Mouse (Mus musculus) limb, embryonic 11.5 days (tissue): ENCODE results near the gene Topbp1. TPM values are rescaled to one million over a fixed set of nuclear protein-coding genes. Genes with fewer than 3 reads are reported as not detected.

Experiments used
- ATAC-seq: fragments of 200-750 bp; cut with Nextera tagmentation; 2 replicates; pipeline ENCODE4 v1.8.0; 2017; ENCODE audit warnings: low read depth; ENCODE audit not compliant: insufficient number of reproducible peaks, low FRiP score, low TSS enrichment
- DNase-seq: peaks from one replicate; pipeline ENCODE4 v3.0.0-alpha.2; 2015; ENCODE audit warnings: low spot score
- H3K27ac ChIP-seq: fragments of 300-500 bp; sonication (generic); replicated peaks from 2 replicates; pipeline ENCODE4 v1.5.1; 2014; ENCODE audit warnings: low read depth, mild to moderate bottlenecking, low read length
- H3K27me3 ChIP-seq: fragments of 300-500 bp; sonication (generic); 2 replicates; pipeline ENCODE4 v1.6.1; 2014; ENCODE audit warnings: mild to moderate bottlenecking, low read length, mixed read lengths; ENCODE audit not compliant: control insufficient read depth, insufficient read depth
- H3K36me3 ChIP-seq: fragments of 300-500 bp; sonication (generic); 2 replicates; pipeline ENCODE4 v1.6.1; 2014; ENCODE audit warnings: mild to moderate bottlenecking, low read length, moderate library complexity, mixed read lengths; ENCODE audit not compliant: control insufficient read depth, insufficient read depth
- H3K4me1 ChIP-seq: fragments of 300-500 bp; sonication (generic); 2 replicates; pipeline ENCODE4 v1.6.1; 2014; ENCODE audit warnings: low read length, mixed read lengths; ENCODE audit not compliant: control insufficient read depth, insufficient read depth
- H3K4me2 ChIP-seq: fragments of 300-500 bp; sonication (generic); 2 replicates; pipeline ENCODE4 v1.6.1; 2014; ENCODE audit warnings: low read depth, mild to moderate bottlenecking, moderate library complexity; ENCODE audit not compliant: severe bottlenecking
- H3K4me3 ChIP-seq: fragments of 300-500 bp; sonication (generic); 2 replicates; pipeline ENCODE4 v1.5.1; 2014; ENCODE audit warnings: low read depth, low read length
- H3K9ac ChIP-seq: fragments of 300-500 bp; sonication (generic); 2 replicates; pipeline ENCODE4 v1.6.1; 2014; ENCODE audit warnings: mild to moderate bottlenecking, low read length
- H3K9me3 ChIP-seq: fragments of 300-500 bp; sonication (generic); 2 replicates; pipeline ENCODE4 v1.6.1; 2016; ENCODE audit warnings: low read length; ENCODE audit not compliant: control insufficient read depth
- WGBS: fragments of 180-500 bp; shearing (Covaris S2); extraction: QIAGEN DNeasy Blood & Tissue Kit; methylation state at CpG from one replicate; pipeline ENCODE4 v1.1.7; 2014; 5-methylcytosine and 5-hydroxymethylcytosine counted together
- polyA plus RNA-seq: library from polyadenylated mRNA; unstranded; fragments of >200 nt; fragmentation: Nextera tagmentation; extraction: Ambion mirVana; gene quantifications from 2 replicates; pipeline ENCODE4 v1.2.1, GENCODE M21; 2014

Gene Topbp1
- polyA plus RNA-seq, 1 experiment from 2014 or later: 83.1 TPM

- no peak for DNase-seq
- 88% methylated on average over 4 of the region's 4 CpGs for WGBS
These were observed 64.9 kb downstream of the Topbp1 start for GRCm38 (mm10) chr9:103369951-103370350.

GRCm38 (mm10) chr9:103372271-103373010, 67.4 kb downstream of the Topbp1 start:
- Histone ChIP-seq H3K4me2 (no peak overlapping the region), H3K9me3 (no peaks in the 10 kb centered on the region), H3K27me3 (no peaks in the 10 kb centered on the region), H3K4me3 (no peak overlapping the region), H3K27ac (no peak overlapping the region), H3K9ac (no peak overlapping the region), H3K36me3 (no peaks in the 10 kb centered on the region), H3K4me1 (no peaks in the 10 kb centered on the region)
- no peak for DNase-seq
- WGBS: 74% methylated on average over 5 of the region's 5 CpGs
- no peak for ATAC-seq

More at GRCm38 (mm10) chr9:103369951-103370350, 64.9 kb downstream of the Topbp1 start:
- no peaks in the 10 kb centered on the region for H3K36me3 ChIP-seq
- H3K9ac ChIP-seq: no peak overlapping the region
- H3K27me3 ChIP-seq: no peaks in the 10 kb centered on the region
- H3K4me1 ChIP-seq: peaks cover 6% of the 10 kb centered on the region; the same call in 1 of the 2 replicates
- H3K4me2 ChIP-seq: no peak overlapping the region
- no peak overlapping the region for H3K27ac ChIP-seq
- no peak for ATAC-seq
- no peaks in the 10 kb centered on the region for H3K9me3 ChIP-seq
- H3K4me3 ChIP-seq: no peak overlapping the region

GRCm38 (mm10) chr9:103376346-103377320, 71.6 kb downstream of the Topbp1 start:
- H3K27me3 ChIP-seq: no peaks in the 10 kb centered on the region
- DNase-seq (no peak), ATAC-seq (no peak)
- no peak overlapping the region; the same call in 1 of the 2 replicates for H3K27ac ChIP-seq
- no peak overlapping the region for H3K9ac ChIP-seq
- WGBS: 67% methylated on average over 7 of the region's 7 CpGs
- H3K9me3 ChIP-seq: no peaks in the 10 kb centered on the region
- H3K36me3 ChIP-seq: no peaks in the 10 kb centered on the region
- no peaks in the 10 kb centered on the region for H3K4me1 ChIP-seq
- no peak overlapping the region for H3K4me3 ChIP-seq
- no peak overlapping the region for H3K4me2 ChIP-seq

GRCm38 (mm10) chr9:103378686-103379085, 73.7 kb downstream of the Topbp1 start:
- DNase-seq (no peak), ATAC-seq (0 out of 2 replicates have a peak, but pooled peaks have one; percentile 24)
- no peaks in the 10 kb centered on the region for H3K9me3 ChIP-seq
- no peaks in the 10 kb centered on the region for H3K27me3 ChIP-seq
- WGBS: 60% methylated on average over 10 of the region's 10 CpGs
- no peak overlapping the region for H3K4me2 ChIP-seq
- no peak overlapping the region for H3K9ac ChIP-seq
- H3K4me1 ChIP-seq: no peaks in the 10 kb centered on the region
- no peak overlapping the region for H3K4me3 ChIP-seq
- H3K36me3 ChIP-seq: no peaks in the 10 kb centered on the region
- H3K27ac ChIP-seq: no peak overlapping the region

GRCm38 (mm10) chr9:103379199-103379598, 74.2 kb downstream of the Topbp1 start:
- Histone ChIP-seq H3K4me3 (no peak overlapping the region), H3K9ac (no peak overlapping the region), H3K9me3 (no peaks in the 10 kb centered on the region), H3K4me2 (no peak overlapping the region), H3K4me1 (no peaks in the 10 kb centered on the region), H3K36me3 (no peaks in the 10 kb centered on the region), H3K27ac (no peak overlapping the region), H3K27me3 (no peaks in the 10 kb centered on the region)
- DNase-seq (no peak), ATAC-seq (no peak)
- WGBS: 64% methylated on average over 9 of the region's 9 CpGs

GRCm38 (mm10) chr9:103380566-103380965, 75.6 kb downstream of the Topbp1 start:
- Histone ChIP-seq H3K4me2 (no peak overlapping the region), H3K27me3 (no peaks in the 10 kb centered on the region), H3K4me3 (no peak overlapping the region), H3K9me3 (no peaks in the 10 kb centered on the region), H3K27ac (no peak overlapping the region), H3K4me1 (no peaks in the 10 kb centered on the region), H3K9ac (no peak overlapping the region), H3K36me3 (no peaks in the 10 kb centered on the region)
- ATAC-seq: no peak
- 95% methylated on average over 4 of the region's 4 CpGs for WGBS
- DNase-seq: no peak

- no peaks in the 10 kb centered on the region for H3K36me3 ChIP-seq
- no peaks in the 10 kb centered on the region for H3K27me3 ChIP-seq
- DNase-seq (no peak), ATAC-seq (no peak)
- H3K27ac ChIP-seq: no peak overlapping the region
- no peak overlapping the region for H3K9ac ChIP-seq
- H3K4me3 ChIP-seq: no peak overlapping the region
- no peak overlapping the region for H3K4me2 ChIP-seq
- no peaks in the 10 kb centered on the region for H3K9me3 ChIP-seq
- 57% methylated on average over 6 of the region's 6 CpGs for WGBS
- peaks cover 10% of the 10 kb centered on the region for H3K4me1 ChIP-seq
These were observed 78.0 kb downstream of the Topbp1 start for GRCm38 (mm10) chr9:103382989-103383388.

GRCm38 (mm10) chr9:103383576-103383975, 78.6 kb downstream of the Topbp1 start:
- Histone ChIP-seq H3K27ac (no peak overlapping the region), H3K36me3 (no peaks in the 10 kb centered on the region), H3K4me3 (no peak overlapping the region), H3K9ac (no peak overlapping the region), H3K4me2 (no peak overlapping the region), H3K4me1 (peaks cover 10% of the 10 kb centered on the region), H3K9me3 (no peaks in the 10 kb centered on the region), H3K27me3 (no peaks in the 10 kb centered on the region)
- 91% methylated on average over 1 of the region's 1 CpGs for WGBS
- no peak for DNase-seq
- no peak for ATAC-seq
